Mouse (Mus musculus): ENCODE results near the gene Vti1b. TPM values are rescaled to one million over a fixed set of nuclear protein-coding genes. Genes with fewer than 3 reads are reported as not detected.

Vti1b gene
- polyA plus RNA-seq, 1 experiment from 2014 or later, result 190 TPM

DNA sequence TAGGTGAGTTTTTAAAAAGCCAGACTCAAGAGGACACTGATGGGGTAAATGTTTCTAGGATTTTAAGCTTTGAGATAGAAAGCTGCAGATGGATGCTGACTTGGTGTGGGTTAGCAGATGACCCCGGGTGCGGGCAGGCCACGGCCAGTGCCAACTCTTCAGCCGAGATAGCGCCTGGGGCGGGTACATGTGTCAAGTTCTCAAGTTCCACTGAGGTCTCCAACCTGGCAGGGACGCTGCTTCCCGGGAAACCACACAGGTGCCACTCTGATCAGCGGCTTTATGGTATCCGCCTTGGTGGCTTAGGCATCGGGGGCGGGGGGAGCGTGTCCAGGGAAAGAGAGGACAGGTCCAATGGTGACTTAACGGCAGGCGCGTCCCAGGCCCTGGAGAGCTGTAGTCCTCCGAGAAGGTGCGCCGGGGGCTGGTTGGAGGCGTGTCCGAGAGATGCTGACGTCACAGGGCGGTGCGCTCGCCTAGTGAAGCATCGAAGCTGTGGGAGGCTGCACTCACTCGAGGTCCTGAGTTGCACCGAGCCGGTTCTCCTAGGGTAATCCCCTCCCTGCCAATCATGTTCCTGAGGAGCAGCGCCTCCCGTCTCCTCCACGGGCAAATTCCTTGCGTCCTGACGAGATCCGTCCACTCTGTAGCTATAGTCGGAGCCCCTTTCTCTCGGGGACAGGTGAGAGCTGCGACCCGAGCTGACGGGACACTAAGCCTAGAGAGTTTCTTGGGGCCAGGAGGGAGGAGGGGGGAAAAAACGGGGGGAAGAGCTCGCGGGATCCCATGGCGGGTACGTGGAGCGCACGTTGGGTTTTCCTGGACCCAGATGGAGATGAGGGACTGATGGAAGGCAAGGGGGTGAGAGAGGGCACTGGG is 41.9 kb downstream of the Vti1b start, which contains the start of gene Arg2:
Arg2 (plus strand) TSS at position 479 of the 879 bp plus-strand sequence.
- H3K9me3 ChIP-seq (ENCODE audit: control insufficient read depth, low read length), result no peaks in the 10 kb centered on the region
- peak; percentile 98 for ATAC-seq
- H3K9ac ChIP-seq (replicated peaks; ENCODE audit: low read depth, low read length), result peak within 1 kb of the TSS; percentile 60
- no peaks in the 10 kb centered on the region for H3K36me3 ChIP-seq (ENCODE audit: control insufficient read depth, insufficient read depth)
- H3K27ac ChIP-seq (ENCODE audit: low read length), result no peak within 1 kb of the TSS
- H3K4me2 ChIP-seq (ENCODE audit: low read length), result peak within 1 kb of the TSS; percentile 98
- peak within 1 kb of the TSS; percentile 61 for H3K4me3 ChIP-seq (replicated peaks; ENCODE audit: low read length)
- peaks cover 18% of the 10 kb centered on the region for H3K27me3 ChIP-seq (replicated peaks; ENCODE audit: control insufficient read depth, insufficient read depth, low read length)
- peaks cover 16% of the 10 kb centered on the region for H3K4me1 ChIP-seq (replicated peaks; ENCODE audit: control insufficient read depth, insufficient read depth, low read length)
- under 1% methylated on average over 47 of the region's 47 CpGs for WGBS

DNA sequence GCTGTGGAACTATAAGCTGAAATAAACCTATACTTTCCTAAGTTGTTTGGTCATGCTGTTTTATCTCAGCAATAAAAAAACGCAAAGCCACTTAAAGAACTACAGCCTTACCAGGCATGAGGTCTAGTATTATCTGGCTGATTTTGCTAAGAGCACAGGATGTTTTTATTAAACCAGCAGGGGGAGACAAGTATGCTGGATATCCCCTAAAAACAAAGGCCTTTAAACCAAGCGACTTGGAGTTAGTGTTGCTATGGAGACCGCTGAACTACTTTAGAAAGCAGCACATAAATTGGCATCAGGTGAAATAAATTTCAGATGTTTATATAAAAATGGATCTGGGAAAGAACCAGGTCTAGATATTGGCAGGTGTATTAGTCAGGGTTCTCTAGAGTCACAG is 49.6 kb downstream of the Vti1b start:
- 34% methylated on average over 3 of the region's 3 CpGs for WGBS
- H3K9ac ChIP-seq (replicated peaks; ENCODE audit: low read depth, low read length), result no peak overlapping the region
- no peak overlapping the region for H3K4me3 ChIP-seq (replicated peaks; ENCODE audit: low read length)
- H3K9me3 ChIP-seq (ENCODE audit: control insufficient read depth, low read length), result no peaks in the 10 kb centered on the region
- H3K36me3 ChIP-seq (ENCODE audit: control insufficient read depth, insufficient read depth), result no peaks in the 10 kb centered on the region
- H3K4me2 ChIP-seq (ENCODE audit: low read length), result no peak overlapping the region
- H3K4me1 ChIP-seq (replicated peaks; ENCODE audit: control insufficient read depth, insufficient read depth, low read length), result no peaks in the 10 kb centered on the region
- no peak overlapping the region for H3K27ac ChIP-seq (ENCODE audit: low read length)
- peak; percentile 49 for ATAC-seq
- H3K27me3 ChIP-seq (replicated peaks; ENCODE audit: control insufficient read depth, insufficient read depth, low read length), result no peaks in the 10 kb centered on the region

DNA sequence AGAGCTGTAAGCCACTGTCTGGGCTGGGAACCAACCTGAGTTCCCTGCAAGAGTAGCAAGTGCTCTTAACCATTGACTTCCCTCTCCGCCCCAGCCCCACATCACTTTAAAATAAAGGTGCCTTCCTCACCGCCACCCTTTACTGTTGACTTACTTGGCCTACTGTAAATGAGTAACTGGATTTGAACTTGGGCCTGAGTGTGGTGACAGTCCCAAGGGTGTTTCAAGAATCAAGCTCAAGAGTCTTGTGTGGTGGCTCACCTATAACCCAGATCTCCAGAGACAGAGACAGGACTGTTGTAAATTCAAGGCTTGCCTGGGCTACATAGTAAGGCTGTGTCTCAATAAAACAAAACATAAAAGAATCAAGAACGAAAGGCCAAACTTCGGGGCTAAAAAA is 53.5 kb downstream of the Vti1b start:
- Histone ChIP-seq H3K27ac (ENCODE audit: low read length) (no peak overlapping the region), H3K36me3 (ENCODE audit: control insufficient read depth, insufficient read depth) (no peaks in the 10 kb centered on the region), H3K4me2 (ENCODE audit: low read length) (no peak overlapping the region), H3K4me3 (replicated peaks; ENCODE audit: low read length) (no peak overlapping the region), H3K9ac (replicated peaks; ENCODE audit: low read depth, low read length) (no peak overlapping the region), H3K4me1 (replicated peaks; ENCODE audit: control insufficient read depth, insufficient read depth, low read length) (no peaks in the 10 kb centered on the region), H3K27me3 (replicated peaks; ENCODE audit: control insufficient read depth, insufficient read depth, low read length) (no peaks in the 10 kb centered on the region), H3K9me3 (ENCODE audit: control insufficient read depth, low read length) (no peaks in the 10 kb centered on the region)
- no peak for ATAC-seq
- WGBS, result 93% methylated on average over 4 of the region's 4 CpGs

Other genes starting within 250 kb of the Vti1b start
- gene Tmem229b, start 165.0 kb downstream of the Vti1b start, polyA plus RNA-seq (2015; fragmentation: Nextera tagmentation; extraction: Ambion mirVana), result 62.1 and 66.7 TPM in 2 replicates
- gene Plekhh1, start 143.5 kb downstream of the Vti1b start, polyA plus RNA-seq (2015; fragmentation: Nextera tagmentation; extraction: Ambion mirVana), result 2.1 and 2.5 TPM in 2 replicates
- gene Pigh, start 83.0 kb downstream of the Vti1b start, polyA plus RNA-seq (2015; fragmentation: Nextera tagmentation; extraction: Ambion mirVana), result 21.2 and 21.6 TPM in 2 replicates
- gene Arg2, start 41.9 kb downstream of the Vti1b start, polyA plus RNA-seq (2015; fragmentation: Nextera tagmentation; extraction: Ambion mirVana), result 13.2 and 17.6 TPM in 2 replicates
- 38.1 and 40.0 TPM in 2 replicates for gene Rdh11, start 19.6 kb upstream of the Vti1b start, polyA plus RNA-seq (2015; fragmentation: Nextera tagmentation; extraction: Ambion mirVana)
- gene Rdh12, start 36.2 kb upstream of the Vti1b start, polyA plus RNA-seq (2015; fragmentation: Nextera tagmentation; extraction: Ambion mirVana), result 0.77 and 1.4 TPM in 2 replicates
- gene Zfyve26, start 123.6 kb upstream of the Vti1b start, polyA plus RNA-seq (2015; fragmentation: Nextera tagmentation; extraction: Ambion mirVana), result 11.5 and 14.8 TPM in 2 replicates
- gene Rad51b, start 124.6 kb upstream of the Vti1b start, polyA plus RNA-seq (2015; fragmentation: Nextera tagmentation; extraction: Ambion mirVana), result 2.6 and 2.7 TPM in 2 replicates